Mouse (Mus musculus): ENCODE data around the gene Arhgef9.

Arhgef9 gene

DNA sequence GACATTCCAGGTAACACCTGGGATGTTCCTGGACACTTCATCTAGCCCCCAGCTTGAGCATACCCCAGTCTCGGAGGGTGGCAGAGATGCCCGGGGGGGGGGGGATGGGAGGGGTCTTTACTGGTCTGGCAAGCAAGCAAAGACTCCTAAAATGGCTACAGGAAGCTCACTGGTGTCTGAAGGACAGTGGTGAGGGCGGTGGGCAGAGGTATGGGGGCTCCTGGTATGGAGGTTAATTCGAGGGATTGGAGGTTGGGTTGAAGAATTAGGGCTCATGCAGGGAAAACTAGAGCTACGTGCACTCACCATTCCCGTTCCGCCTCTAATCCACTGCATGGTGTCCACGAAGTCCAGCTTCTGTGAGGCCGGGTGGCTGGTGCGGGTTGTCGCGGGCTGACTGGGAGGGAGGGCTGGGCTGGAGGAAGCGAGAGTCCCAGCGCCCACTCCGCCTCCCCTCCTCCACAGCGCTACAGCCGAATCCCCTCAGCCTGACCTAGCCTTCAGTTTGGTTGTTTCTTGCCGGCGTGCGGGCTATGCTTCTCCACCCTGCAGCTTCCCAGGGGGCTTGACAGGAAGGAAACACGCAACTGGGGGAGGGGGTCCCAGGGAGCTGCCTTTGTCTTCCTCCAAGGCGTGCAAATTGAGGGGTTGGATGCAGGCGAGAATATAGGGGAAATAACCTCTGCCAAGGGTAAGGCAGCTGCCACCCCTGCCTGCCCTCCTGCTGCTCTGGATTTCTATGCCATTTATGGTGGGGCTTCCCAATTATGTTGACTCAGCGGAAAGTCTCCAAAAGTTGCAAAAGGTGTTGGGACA is at the start of gene Arhgef9:
Gene Arhgef9 (minus strand): TSS at position 753 of the 816 bp plus-strand sequence.
- peak; percentile 57 to 68 for DNase-seq

DNA sequence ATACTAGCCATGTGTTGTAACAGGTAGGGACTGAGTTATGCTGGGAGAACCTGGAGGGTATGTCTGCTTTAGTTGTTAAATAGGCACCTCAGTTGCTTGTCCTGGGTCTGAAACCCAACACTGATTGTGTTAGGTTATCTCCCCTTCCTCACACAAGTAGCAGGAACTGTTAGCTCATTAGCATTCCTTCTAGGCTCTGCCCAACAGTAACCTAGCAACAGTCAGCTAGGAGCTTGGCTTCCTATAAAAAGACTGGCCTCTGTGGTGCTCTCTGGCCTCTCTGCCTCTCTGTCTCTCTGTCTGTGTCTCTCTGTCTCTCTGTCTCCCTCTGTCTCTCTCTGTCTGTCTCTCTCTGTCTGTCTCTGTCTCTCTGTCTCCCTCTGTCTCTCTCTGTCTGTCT is 42.2 kb upstream of the Arhgef9 start:
- no peak for DNase-seq

DNA sequence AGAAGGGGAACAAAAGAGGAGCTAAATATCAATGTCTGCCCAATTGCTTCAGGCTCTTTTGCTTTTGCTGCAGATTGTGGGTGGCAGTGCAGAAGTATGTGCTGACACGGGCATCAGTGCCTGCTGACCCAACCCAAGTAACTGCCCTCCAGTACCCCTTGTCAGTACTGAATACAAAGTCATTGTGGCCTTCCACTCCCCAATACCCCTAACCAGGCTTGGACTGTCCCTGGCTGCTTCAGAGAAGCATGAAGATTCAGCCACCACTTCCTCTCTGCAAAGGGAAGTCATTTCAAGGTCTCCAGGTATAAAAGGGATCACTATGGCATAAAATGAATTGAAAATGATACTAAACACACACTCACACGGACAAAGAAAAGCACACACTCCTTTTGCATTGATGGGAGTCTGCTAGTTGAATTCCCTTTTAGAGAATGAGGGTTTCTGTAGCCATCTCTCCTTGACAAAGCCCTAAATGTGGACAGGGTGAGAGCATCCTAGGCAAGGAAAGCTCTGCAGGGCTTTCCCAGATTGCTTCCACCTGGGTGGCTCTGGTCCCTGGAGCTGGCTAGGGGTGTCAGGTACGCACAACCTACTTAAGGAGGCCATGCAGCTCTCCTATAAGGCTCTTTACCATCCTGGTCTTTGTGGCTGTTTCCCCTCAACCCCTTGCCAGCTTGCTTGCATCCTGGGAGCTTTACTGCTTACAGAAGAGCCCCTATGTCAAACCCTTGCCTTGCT is 1.1 kb downstream of the Arhgef9 start:
- DNase-seq = no peak

DNA sequence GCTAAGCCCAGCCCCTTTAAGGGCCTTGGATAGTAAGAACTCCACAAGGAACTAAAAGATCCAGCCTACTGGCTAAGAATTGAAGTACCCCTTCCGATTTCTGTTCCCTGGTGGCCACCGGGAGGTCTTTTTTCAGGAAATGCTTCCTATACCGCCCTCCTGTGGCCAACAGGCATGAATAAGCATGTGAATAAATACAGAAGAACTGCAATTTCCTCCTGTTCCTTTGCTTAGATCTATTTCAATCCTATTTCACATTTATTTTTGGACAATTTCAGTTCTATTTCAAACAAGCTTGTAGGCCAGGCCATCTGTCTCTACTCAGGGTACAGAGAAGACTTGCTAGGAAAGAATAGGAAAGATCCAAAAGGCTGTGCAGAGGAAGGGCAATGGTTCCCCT is 20.7 kb downstream of the Arhgef9 start:
- peak; percentile 58 to 67 for DNase-seq

DNA sequence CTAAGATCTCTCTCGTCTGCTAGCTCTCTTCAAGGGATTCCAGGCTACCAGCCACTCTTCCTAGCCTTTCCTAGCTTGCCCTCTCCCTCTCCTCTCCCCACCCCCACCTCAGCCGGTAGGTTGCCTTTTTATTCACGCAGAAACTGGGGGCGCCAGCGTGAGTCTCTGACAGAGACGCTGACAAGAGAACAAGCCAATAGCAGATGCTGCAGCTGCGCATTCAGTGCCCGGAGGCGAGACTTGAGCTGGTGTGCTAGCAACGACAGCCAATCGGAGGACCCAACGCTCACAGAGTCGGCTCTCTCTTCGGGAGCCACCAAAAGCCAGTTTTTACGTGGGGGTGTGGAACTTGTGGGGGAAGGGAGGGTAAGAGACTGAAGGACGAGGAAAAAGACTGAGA is 30.3 kb downstream of the Arhgef9 start:
- DNase-seq = peak; percentile 81 to 90

DNA sequence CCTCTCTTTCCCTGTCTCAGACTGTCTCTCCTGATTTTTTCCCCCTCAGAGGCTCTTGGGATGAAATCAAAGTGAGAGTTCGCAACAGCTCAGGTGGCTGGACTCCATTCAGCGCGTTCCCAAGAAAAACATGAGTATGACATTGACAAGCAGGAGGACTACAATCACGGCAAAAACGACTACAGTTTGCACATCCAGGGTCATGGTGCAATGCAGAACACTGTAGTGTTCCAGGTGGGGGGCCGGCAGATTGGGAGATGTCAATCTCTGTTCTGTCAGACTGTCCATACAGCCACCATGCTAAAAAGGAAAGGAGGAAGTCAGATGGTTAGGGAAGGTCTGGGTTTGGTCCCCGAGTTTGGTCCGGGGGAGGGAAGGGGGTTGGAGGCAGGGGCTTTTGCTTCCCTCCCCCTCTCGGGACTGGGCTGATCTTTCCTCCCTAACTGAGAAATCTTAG is 31.0 kb downstream of the Arhgef9 start:
- DNase-seq = peak in 1 of 2 experiments; percentile 6

DNA sequence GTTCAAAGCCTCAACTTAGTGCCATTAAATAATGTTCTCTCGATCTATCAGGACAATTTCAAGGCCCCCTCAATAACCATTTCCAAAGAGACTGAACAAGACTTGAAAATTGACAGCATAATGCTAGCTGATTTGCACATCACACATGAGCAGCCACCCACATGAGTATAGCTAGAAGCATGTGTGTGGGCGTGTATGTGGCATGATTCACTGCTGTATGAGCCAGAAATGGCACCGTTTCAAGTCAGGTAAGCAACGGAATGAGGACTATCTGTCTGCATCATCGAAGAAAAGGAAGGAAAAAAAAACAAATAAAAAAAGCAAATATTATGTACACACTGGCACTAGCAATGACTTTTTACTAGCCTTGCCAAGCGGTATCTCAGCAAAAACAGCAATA is 32.5 kb downstream of the Arhgef9 start:
- DNase-seq = no peak

DNA sequence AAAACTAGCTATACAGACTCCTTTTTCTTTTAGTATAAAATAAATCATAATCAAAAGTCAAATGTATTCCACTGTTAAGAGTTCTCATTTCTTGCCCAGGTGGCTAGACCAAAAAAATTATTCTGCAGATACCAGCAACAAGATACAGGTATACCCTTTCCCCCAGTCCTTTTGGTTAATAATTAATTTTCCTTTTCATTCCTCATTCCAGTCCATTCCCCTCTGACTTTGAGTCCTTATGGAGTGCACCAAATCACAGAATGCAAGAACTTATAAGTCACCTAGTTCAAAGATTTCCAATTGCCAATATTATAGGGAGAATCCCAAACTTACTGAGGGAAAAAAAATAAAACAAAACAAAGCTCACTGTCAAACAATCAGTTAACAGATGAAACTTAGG is 33.2 kb downstream of the Arhgef9 start:
- no peak for DNase-seq

DNA sequence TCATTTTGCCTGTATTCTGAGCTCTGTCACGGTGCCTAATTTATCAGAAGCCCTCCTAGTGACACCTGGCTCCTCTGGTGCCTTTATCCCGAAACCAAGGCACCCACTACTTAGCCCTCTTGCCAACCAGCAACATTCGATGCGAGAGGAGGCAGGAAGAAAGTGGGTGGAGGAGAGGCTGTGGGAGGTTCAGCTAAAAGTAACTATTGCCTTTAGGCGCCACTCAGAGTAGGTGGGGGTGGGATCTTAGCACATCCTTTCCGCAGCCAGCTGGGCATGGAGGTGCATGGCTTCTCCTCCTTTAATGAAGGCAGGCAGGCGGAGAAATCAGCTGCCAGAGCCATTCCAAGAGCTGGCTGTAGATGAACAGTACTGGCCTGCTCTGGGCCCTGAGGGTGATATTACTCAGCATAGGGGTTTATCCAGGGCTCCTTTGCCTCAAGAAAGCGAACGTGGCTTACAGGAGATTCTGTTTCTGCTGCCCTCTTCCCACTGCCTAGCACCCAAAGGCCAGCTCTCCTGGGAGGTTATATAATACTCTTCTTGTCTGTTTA is 39.7 kb downstream of the Arhgef9 start:
- DNase-seq = peak in 1 of 2 experiments; percentile 5

DNA sequence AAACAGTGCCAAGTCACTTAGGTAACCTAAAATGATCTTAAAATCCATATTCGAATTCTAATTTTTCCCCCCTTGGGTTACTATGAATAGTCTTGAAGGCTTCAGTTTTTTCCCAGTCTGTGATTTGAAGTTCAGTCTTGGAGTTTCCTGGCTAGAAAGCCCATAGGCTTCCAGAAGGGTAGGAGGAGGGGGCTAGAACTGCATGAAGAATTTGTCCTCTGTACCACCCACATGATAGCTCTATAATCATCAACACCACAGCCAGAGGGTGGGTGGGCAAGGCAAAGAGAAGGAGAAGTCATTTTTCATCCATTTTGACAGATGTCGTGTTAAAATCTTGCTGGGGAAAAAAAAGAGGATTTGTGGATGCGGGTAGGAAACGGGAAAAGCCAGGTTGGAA is 58.0 kb downstream of the Arhgef9 start:
- no peak for DNase-seq

DNA sequence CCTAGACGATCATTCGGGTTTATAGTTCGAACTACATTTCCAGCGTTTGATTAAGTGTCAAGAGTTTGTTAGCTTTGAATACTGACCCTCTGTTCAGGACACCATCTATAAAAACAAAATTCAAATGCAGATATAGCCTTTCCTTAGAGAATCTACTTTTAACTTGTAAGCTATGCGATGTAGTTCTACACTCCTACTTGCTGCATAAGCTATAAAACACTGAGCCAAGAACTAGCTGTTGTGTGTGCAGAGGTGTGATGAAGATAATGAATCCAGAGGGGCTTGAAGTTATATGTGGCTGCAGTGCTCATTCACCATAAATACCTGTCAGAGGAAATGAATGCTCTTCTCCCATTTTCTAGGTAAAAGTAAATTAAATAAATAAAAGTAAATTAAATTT is 63.2 kb downstream of the Arhgef9 start:
- DNase-seq = no peak

DNA sequence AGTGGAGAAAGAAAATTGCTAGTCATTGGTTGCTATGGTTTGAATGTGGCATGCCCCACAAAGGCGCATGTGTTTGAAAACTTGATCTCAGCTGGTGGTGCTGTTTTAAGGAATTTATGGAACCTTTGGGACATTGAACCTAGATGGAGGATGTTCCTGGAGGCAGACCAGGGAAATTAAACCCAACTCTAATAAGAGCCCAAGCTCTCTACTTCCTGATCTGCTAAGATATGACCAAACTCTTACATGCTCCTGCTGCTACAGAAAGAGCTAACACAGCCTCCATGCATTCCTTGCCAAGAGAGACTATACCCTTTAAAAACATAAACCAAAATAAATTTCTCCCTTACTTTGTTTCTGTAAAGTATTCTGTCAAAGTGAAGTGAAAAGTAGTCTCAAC is 63.7 kb downstream of the Arhgef9 start:
- DNase-seq = no peak

DNA sequence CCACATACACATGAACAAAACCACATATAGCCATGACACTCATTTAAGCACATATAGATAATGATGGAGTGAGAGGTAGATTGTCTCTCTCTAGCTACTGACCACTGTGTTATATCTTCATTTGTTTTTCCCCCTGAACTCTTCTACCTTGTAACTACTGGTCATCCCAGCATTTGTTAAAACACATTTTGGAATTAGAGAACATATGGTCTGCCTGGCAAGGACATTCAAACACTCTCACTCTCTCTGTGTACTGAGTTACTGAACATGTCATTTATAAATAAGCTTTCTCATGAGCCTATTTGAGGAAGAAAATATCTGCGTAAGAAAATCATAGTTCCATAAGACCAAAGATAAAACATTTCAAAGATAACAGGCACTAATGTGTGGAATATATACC is 64.9 kb downstream of the Arhgef9 start:
- no peak for DNase-seq

DNA sequence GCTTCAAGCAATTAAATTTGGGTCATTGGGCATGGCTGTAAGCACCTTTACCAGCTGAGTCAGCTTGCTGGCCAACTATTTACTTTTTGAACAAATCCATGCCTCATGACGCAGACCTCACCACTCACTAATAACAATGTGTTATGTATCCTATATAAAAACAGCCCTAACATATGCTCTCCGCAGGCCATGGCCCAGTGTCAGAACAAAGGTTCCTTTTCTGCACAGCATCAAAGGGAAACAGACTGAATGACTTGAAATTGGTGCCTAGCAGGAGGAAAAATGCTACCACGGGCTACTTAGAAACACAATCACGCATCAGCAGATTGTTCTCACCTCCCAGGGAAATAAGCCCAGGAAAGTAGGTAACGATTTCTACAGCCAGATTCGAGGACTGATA is 73.2 kb downstream of the Arhgef9 start:
- no peak for DNase-seq

DNA sequence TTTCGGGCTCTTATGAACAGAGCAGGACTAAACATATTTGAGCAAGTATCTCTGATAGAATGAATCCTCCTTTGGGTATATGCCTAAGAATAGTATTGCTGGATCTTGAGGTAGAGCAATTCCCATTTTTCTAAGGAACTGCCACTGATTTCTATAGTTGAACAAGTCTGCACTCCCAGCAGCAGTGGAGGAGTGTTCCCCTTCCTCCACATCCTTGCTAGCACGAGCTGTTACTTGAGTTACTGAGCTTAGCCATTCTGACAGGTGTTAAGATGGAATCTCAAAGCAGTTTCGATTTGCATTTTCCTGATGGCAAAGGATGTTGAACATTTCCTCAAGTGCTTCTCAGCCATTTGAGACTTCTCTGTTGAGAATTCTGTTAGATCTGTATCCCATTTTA is 92.3 kb downstream of the Arhgef9 start:
- DNase-seq = no peak

DNA sequence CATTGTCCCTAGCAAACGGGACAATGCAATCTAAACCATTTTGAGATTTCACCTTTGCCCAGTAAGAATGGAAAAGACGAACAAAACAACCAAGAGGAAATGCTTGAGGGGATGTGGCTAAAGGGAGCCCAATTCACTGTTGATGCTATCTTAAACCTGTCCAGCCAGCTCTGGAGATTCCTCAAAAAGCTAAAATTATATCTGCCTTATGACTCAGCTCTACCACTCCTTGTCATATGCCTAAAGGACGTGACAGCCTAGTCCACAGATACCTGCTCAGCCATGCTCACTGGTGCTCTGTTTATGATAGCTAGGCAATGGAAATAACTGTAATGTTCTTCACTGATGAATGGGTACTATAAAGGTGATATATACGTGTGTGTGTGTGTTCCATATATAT is 109.0 kb downstream of the Arhgef9 start:
- no peak for DNase-seq

DNA sequence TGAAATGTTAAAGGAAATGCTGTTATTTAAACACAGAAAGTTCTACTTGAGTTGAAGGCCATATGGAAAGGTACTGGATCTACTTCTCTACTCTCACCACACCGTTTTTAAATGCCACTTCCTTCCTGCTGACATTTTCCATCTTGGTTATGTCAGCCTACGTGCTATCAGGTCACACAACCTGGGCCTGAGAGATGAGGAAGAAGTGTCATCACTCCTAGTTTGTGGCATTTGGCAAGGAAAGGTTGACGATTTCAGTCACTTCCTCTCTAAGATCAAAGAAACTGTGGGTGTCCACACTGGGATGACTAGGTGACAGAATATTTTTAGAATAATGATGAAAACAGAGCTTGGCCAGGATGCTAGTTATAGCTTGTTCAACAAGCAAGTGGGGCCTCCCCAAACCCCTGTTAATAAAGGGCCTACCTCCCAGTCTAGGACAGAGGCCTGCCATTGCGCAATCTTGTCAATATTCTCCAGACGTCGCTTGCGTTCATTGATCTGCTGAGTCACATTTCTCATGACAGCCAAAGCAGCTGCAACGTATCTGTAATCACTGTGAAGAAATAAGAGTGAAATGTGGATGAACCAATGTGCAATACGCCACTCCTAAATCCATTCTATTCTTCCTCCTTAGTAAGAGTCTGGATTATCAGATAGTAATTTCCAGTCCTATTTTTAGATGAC is 119.5 kb downstream of the Arhgef9 start:
- DNase-seq = no peak

DNA sequence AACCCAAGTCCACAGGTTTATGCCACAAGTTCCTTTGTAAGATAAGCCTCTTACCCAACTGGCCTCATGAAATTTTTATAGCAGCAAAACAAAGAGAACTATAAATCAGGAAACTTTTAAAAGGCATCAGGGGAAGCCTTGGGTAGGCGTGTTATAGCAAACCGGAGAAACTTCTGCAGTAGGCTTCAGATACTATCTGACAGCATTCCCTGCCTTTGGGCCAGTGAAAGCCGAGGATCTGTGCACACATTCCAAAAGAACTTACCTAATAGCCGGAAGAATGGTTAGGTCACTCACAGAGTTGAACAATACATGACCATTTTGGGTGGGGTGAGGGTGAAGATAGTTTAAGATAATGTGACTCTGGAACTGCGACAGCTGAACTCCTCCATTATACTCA is 168.7 kb downstream of the Arhgef9 start:
- no peak for DNase-seq

DNA sequence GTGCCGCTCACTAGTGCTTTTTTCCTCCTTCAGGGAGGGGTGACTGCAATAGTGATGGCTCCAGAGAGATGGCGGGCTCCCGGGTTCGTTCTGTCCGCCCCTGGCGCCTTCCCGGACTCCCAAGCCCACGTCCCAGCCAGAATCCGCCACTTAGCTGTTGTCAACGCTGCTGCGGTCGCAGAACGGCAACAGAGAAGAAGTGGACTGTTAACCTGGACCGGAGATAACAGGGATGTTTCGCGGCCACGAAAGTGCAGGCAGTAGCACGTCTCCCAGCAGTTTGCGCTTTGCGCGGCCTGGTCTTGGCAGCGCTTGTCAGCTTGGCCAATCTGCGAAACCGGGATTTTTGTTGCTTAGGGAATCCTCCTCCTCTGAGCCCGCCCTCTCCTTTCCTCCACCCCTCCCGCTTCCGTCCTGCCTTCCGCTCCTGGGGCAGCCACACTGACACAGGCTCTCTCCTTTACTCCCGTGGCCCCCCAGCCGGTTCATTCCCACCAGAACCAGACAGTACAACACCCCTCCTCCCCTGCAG is 170.2 kb downstream of the Arhgef9 start, which contains the start of gene Spin4:
Gene Spin4 (minus strand): TSS at position 322 of the 532 bp plus-strand sequence.
- peak; percentile 77 to 86 for DNase-seq

DNA sequence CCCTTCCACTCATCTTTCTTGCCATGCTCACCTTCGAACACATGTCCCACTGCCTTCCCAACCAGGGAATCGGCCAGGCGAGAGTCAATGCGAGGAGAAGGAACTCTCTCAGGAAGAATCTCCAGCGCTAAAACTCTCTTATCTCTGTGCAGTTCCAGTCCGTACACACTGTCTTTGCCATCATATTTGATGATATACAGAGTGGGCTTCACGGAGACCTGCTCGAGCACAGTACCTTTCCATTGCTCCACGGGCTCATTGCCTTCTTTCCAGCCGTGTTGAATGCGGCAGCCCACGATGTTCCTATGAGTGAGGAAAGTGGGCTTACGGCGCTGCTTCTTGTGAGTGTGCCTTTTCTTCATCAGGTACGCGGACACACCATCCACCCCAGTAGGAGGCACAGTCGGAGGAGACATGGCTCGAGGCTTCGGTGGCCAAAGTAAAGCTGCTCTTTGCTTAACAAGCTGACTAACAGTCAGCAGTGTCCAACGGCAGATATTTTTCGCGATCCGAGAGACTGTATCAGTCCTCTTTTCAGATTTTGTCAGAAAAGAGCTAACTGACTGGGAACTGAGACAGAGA is 170.8 kb downstream of the Arhgef9 start:
- peak; percentile 17 to 43 for DNase-seq

DNA sequence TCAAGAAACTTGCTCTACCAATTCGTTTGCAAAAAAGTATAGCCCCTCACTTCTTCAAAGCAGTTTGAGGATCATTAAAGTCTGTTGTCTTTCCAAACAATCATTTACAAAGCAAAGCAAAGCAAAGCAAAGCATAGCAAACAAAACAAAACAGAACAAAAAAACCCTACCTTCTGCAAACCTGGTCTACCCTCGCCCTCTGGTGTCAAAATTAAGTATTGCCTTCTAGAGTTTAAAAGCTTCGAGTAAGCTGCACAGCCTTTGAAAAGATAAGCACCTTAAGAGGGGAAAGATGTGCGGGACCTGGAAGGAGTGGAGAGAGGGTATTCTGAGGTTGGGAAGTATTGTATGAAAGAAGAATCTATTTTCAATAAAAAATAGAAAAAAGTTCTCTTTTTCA is 184.6 kb downstream of the Arhgef9 start:
- no peak for DNase-seq
